Mouse (Mus musculus) neural tube, embryonic 14.5 days (tissue): ENCODE data around the gene Ddx21. TPM values are rescaled to one million over a fixed set of nuclear protein-coding genes. Genes with fewer than 3 reads are reported as not detected.
A peak's percentile ranks its signal among the peaks of the same experiment; 100 is the strongest.

ENCODE experiments used
- ATAC-seq: fragments of 200-750 bp; cut with Nextera tagmentation; 2 replicates; pipeline ENCODE4 v1.8.0; 2017; ENCODE audit warnings: low read depth, mild to moderate bottlenecking, moderate TSS enrichment, moderate library complexity
- H3K27ac ChIP-seq: fragments of 300-500 bp; sonication (generic); 2 replicates; pipeline ENCODE4 v1.5.1; 2014; ENCODE audit warnings: low read depth, mild to moderate bottlenecking, control low read depth, low read length, moderate library complexity, mixed read lengths
- H3K27me3 ChIP-seq: fragments of 300-500 bp; sonication (generic); 2 replicates; pipeline ENCODE4 v1.6.1; 2014; ENCODE audit warnings: low read length; ENCODE audit not compliant: control insufficient read depth, insufficient read depth
- H3K36me3 ChIP-seq: fragments of 300-500 bp; sonication (generic); 2 replicates; pipeline ENCODE4 v1.6.1; 2014; ENCODE audit warnings: low read length, mixed read lengths; ENCODE audit not compliant: control insufficient read depth, insufficient read depth
- H3K4me1 ChIP-seq: fragments of 300-500 bp; sonication (generic); 2 replicates; pipeline ENCODE4 v1.6.1; 2014; ENCODE audit warnings: low read length; ENCODE audit not compliant: control insufficient read depth, insufficient read depth
- H3K4me2 ChIP-seq: fragments of 300-500 bp; sonication (generic); 2 replicates; pipeline ENCODE4 v1.6.1; 2014; ENCODE audit warnings: mild to moderate bottlenecking, low read depth, low read length, control low read depth
- H3K4me3 ChIP-seq: fragments of 300-500 bp; sonication (generic); 2 replicates; pipeline ENCODE4 v1.5.1; 2014; ENCODE audit warnings: low read depth, low read length, control low read depth, mixed read lengths
- H3K9ac ChIP-seq: fragments of 300-500 bp; sonication (generic); replicated peaks from 2 replicates; pipeline ENCODE4 v1.6.1; 2014; ENCODE audit warnings: low read depth, mild to moderate bottlenecking, control low read depth, low read length, mixed read lengths
- H3K9me3 ChIP-seq: fragments of 300-500 bp; sonication (generic); 2 replicates; pipeline ENCODE4 v1.6.1; 2016; ENCODE audit warnings: low read length; ENCODE audit not compliant: control insufficient read depth
- WGBS: fragments of 180-500 bp; shearing (Covaris S2); extraction: QIAGEN DNeasy Blood & Tissue Kit; methylation state at CpG from one replicate; pipeline ENCODE4 v1.1.7; 2014; 5-methylcytosine and 5-hydroxymethylcytosine counted together
- polyA plus RNA-seq: library from polyadenylated mRNA; unstranded; fragments of >200 nt; fragmentation: Nextera tagmentation; extraction: Ambion mirVana; gene quantifications from 2 replicates; pipeline ENCODE4 v1.2.1, GENCODE M21; 2014

Gene Ddx21
- polyA plus RNA-seq: 17.9 and 20.9 TPM in 2 replicates

DNA sequence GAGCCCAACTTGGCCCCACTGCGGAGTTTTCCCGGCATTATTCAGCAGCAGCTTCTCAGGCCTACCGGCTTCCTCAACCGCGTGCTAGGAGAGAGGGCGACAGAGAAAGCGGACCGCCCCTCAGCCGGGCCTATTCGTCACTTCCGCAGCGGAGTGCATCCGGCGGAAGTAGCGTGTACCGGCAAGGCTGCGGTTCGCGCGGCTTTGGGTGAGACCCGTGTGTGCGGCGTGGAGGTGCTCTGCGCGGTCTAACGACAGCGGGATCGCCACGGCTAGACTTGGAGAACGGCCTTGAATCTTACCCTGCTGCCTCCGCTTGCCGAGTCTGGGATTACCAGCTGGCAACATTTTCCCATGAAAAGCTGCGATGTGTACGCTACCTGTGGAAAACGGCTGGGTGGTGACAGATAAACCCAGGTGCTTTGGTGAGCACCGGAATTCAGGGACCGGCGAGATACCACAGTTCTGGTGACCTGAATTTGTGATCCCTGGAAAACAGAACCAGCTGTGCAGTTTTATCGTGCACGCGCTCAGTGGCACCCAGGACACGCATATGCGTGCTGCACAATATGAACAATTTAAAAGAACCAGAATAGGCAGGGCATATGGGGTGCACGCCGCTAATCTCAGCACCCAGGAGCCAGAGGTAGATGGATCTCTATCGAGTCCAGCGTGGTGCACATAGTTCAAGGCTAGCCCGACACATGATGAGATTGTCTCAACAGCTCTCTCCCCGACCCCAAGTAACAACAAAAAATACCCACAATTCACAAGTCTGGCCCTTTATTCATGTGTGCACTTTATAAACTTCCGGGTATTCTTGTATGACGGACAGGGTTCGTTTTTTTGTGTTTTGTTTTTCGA, at the start of gene Ddx21:
TSS of gene Ddx21 (minus strand) at position 105 of the 864 bp plus-strand sequence.
- peak within 1 kb of the TSS; percentile 69 for H3K9ac ChIP-seq
- H3K4me1 ChIP-seq: peaks cover 18% of the 10 kb centered on the region
- H3K4me2 ChIP-seq: peak within 1 kb of the TSS; percentile 95
- H3K27ac ChIP-seq: peak within 1 kb of the TSS; percentile 75
- peak; percentile 99 for ATAC-seq
- WGBS: 6% methylated on average over 53 of the region's 53 CpGs
- H3K36me3 ChIP-seq: peaks cover 9% of the 10 kb centered on the region; the same call in 1 of the 2 replicates
- H3K9me3 ChIP-seq: no peaks in the 10 kb centered on the region
- peak within 1 kb of the TSS; percentile 94 for H3K4me3 ChIP-seq
- H3K27me3 ChIP-seq: no peaks in the 10 kb centered on the region

DNA sequence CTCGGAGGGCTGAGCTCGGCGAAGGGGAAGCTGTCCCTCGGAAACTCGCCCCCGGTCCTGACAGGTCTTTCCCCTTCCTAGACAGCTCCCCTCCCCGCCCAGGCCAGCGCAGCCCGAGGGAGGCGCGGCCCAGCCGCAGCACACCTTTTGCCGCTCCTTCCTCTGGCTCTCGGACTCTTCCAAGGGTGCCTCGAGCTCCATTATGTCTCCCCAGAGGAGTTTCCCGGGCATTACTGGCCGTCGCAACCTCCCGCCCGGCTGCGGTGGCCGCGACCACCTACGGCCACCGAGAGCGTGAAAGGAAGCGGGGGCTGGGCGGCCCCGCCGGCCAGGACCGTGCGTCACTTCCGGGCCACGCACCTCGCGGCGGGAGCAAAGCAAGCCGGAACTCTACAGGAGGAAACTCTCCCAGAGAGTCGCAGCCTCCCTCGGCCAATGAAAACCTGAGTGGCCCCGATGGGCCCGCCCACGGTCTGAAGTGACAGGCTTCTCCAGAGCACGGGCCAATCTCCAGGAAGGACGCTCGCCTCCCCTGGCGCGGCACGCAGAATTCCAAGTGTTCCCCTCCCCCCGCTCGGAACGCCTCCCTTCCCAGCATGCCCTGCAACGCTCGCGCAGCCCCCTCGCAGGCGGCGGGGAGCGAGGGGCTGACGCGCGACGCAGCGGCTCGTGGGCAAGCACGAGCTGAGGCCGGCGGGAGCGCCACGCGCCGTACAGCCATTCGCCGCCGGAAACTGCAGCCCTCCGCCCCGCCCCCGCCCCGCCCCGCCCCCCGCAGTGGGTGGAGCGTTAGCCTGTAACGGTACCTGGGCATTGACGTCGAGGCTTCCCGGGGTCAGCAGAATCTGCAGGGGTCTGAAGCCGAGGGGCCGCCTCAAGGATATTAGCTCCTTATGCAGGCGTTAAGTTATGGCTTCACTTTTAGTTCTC, 49.1 kb upstream of the Ddx21 start, which contains the start of gene Ddx50:
TSS of gene Ddx50 (minus strand) at position 338 of the 930 bp plus-strand sequence.
- under 1% methylated on average over 86 of the region's 89 CpGs for WGBS
- peaks cover 12% of the 10 kb centered on the region for H3K4me1 ChIP-seq

GRCm38 (mm10) chr10:62650358-62650782, 48.3 kb upstream of the Ddx21 start:
- Histone ChIP-seq H3K9me3 (no peaks in the 10 kb centered on the region), H3K27ac (peak overlapping the region; percentile 90), H3K36me3 (peaks cover 16% of the 10 kb centered on the region), H3K9ac (peak overlapping the region; percentile 72), H3K4me2 (peak overlapping the region; percentile 56), H3K4me3 (peak overlapping the region; percentile 68), H3K4me1 (peaks cover 12% of the 10 kb centered on the region), H3K27me3 (no peaks in the 10 kb centered on the region)
- ATAC-seq: no peak
- under 1% methylated on average over 17 of the region's 17 CpGs for WGBS

More for the DNA sequence above, 49.1 kb upstream of the Ddx21 start, which contains the start of gene Ddx50:
- no peaks in the 10 kb centered on the region for H3K27me3 ChIP-seq
- H3K36me3 ChIP-seq: peaks cover 10% of the 10 kb centered on the region
- ATAC-seq: peak; percentile 100
- peak within 1 kb of the TSS; percentile 56 for H3K4me2 ChIP-seq
- H3K27ac ChIP-seq: peak within 1 kb of the TSS; percentile 90
- peak within 1 kb of the TSS; percentile 68 for H3K4me3 ChIP-seq
- H3K9ac ChIP-seq: peak within 1 kb of the TSS; percentile 72
- no peaks in the 10 kb centered on the region for H3K9me3 ChIP-seq

GRCm38 (mm10) chr10:62604161-62604560, 2.1 kb upstream of the Ddx21 start:
- 85% methylated on average over 3 of the region's 3 CpGs for WGBS
- H3K36me3 ChIP-seq: no peaks in the 10 kb centered on the region
- H3K9me3 ChIP-seq: no peaks in the 10 kb centered on the region
- peaks cover 18% of the 10 kb centered on the region for H3K4me1 ChIP-seq
- H3K27ac ChIP-seq: no peak overlapping the region
- no peak overlapping the region for H3K9ac ChIP-seq
- no peak overlapping the region for H3K4me2 ChIP-seq
- ATAC-seq: no peak
- no peaks in the 10 kb centered on the region for H3K27me3 ChIP-seq
- H3K4me3 ChIP-seq: no peak overlapping the region

DNA sequence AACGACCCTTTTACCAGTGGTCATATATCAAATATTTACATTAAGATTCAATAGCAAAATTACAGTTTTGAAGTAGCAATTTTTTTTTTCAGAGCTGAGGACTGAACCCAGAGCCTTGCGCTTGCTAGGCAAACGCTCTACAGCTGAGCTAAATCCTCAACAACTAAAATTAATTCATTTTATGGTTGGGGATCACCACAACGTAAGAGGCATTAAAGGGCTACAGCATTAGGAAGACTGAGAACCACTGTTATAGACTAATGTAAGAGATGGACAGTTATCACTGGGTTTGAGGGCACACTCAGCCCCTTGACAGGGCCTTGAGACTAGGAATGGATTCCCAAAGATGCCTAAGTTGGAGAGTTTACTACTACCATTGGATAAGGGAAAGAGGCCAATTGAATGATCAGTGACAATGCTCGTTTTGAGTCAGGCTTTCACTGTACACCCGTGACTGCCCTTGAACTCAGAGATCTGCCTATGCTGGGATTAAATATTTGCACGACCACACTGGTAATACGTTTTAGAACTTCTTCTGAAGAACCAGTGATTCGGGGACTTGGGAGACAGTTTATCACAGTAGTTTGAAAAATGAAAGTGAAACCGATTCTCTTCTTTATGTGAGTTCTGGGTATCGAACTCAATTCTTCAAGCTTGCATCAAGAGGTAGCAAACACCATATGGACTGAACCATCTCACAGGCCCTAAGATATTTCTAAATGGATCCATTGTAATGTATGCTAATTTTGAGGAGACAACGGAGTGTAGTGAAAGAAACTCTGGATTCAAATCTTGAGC, 1.4 kb upstream of the Ddx21 start:
- peaks cover 18% of the 10 kb centered on the region for H3K4me1 ChIP-seq
- H3K9me3 ChIP-seq: no peaks in the 10 kb centered on the region
- WGBS: 90% methylated on average over 12 of the region's 12 CpGs
- no peak overlapping the region for H3K9ac ChIP-seq
- no peaks in the 10 kb centered on the region for H3K36me3 ChIP-seq
- no peak overlapping the region for H3K4me3 ChIP-seq
- no peak for ATAC-seq
- H3K4me2 ChIP-seq: no peak overlapping the region
- no peaks in the 10 kb centered on the region for H3K27me3 ChIP-seq
- no peak overlapping the region for H3K27ac ChIP-seq

GRCm38 (mm10) chr10:62601833-62602176, 276 bp downstream of the Ddx21 start:
- Histone ChIP-seq H3K36me3 (peaks cover 15% of the 10 kb centered on the region; the same call in 1 of the 2 replicates), H3K9me3 (no peaks in the 10 kb centered on the region), H3K4me1 (peaks cover 18% of the 10 kb centered on the region), H3K27ac (peak overlapping the region; percentile 75), H3K27me3 (no peaks in the 10 kb centered on the region), H3K9ac (peak overlapping the region; percentile 69), H3K4me2 (peak overlapping the region; percentile 95), H3K4me3 (peak overlapping the region; percentile 94)
- ATAC-seq: peak; percentile 79
- WGBS: under 1% methylated on average over 23 of the region's 23 CpGs

- peaks cover 17% of the 10 kb centered on the region; the same call in 1 of the 2 replicates for H3K36me3 ChIP-seq
- H3K9ac ChIP-seq: peak overlapping the region; percentile 69; the same call in 1 of the 2 replicates
- ATAC-seq: no peak
- 14% methylated on average over 20 of the region's 20 CpGs for WGBS
- H3K4me3 ChIP-seq: peak overlapping the region; percentile 94
- H3K9me3 ChIP-seq: no peaks in the 10 kb centered on the region
- H3K27ac ChIP-seq: no peak overlapping the region
- H3K27me3 ChIP-seq: no peaks in the 10 kb centered on the region
- peaks cover 18% of the 10 kb centered on the region for H3K4me1 ChIP-seq
- peak overlapping the region; percentile 95 for H3K4me2 ChIP-seq
These were observed 859 bp downstream of the Ddx21 start for GRCm38 (mm10) chr10:62601053-62601791.

- H3K9ac ChIP-seq: no peak overlapping the region
- H3K4me3 ChIP-seq: no peak overlapping the region
- no peaks in the 10 kb centered on the region for H3K27me3 ChIP-seq
- no peaks in the 10 kb centered on the region for H3K9me3 ChIP-seq
- ATAC-seq: no peak
- H3K4me2 ChIP-seq: no peak overlapping the region
- 91% methylated on average over 6 of the region's 6 CpGs for WGBS
- no peak overlapping the region for H3K27ac ChIP-seq
- H3K4me1 ChIP-seq: peaks cover 18% of the 10 kb centered on the region
- H3K36me3 ChIP-seq: peaks cover 19% of the 10 kb centered on the region
These were observed 2.0 kb downstream of the Ddx21 start for GRCm38 (mm10) chr10:62600056-62600455.
